Mouse (Mus musculus) myocyte (in vitro differentiated cells): ENCODE data around the gene Cox8b. TPM values are rescaled to one million over a fixed set of nuclear protein-coding genes. Genes with fewer than 3 reads are reported as not detected.

Experiments
- H3K27me3 ChIP-seq: one replicate; pipeline ENCODE4 v1.6.1; 2011; ENCODE audit not compliant: control insufficient read depth, insufficient read depth, insufficient read length
- H3K36me3 ChIP-seq: one replicate; pipeline ENCODE4 v1.6.1; 2011; ENCODE audit not compliant: control insufficient read depth, insufficient read depth
- H3K4me2 ChIP-seq: one replicate; pipeline ENCODE4 v1.6.1; 2011; ENCODE audit warnings: low read depth, control low read depth
- H3K4me3 ChIP-seq: one replicate; pipeline ENCODE4 v1.5.1; 2011; ENCODE audit warnings: mild to moderate bottlenecking, control low read depth, moderate library complexity
- H3K79me2 ChIP-seq: one replicate; pipeline ENCODE4 v1.6.1; 2011; ENCODE audit not compliant: control insufficient read depth, insufficient read depth
- H3ac ChIP-seq: one replicate; pipeline ENCODE4 v1.6.1; 2011; ENCODE audit not compliant: control insufficient read depth, insufficient read length
- CEBPB ChIP-seq: IDR thresholded peaks from 2 replicates; pipeline ENCODE4 v1.6.1; 2011; ENCODE audit warnings: mild to moderate bottlenecking, moderate library complexity; ENCODE audit not compliant: poor library complexity, insufficient read depth, severe bottlenecking
- E2F4 ChIP-seq: IDR thresholded peaks from one replicate; pipeline ENCODE4 v1.6.1; 2011; ENCODE audit warnings: mild to moderate bottlenecking, control low read depth, moderate library complexity; ENCODE audit not compliant: insufficient read depth
- MAX ChIP-seq: IDR thresholded peaks from one replicate; pipeline ENCODE4 v1.6.1; 2011; ENCODE audit warnings: low read depth, mild to moderate bottlenecking, control low read depth
- MYOD1 ChIP-seq, 3 experiments: IDR thresholded peaks; one replicate each; pipeline ENCODE4 v1.6.1; 2011; ENCODE audit warnings: control low read depth in 2 of 3, low read depth in 2 of 3, mild to moderate bottlenecking in 2 of 3, moderate library complexity in 1 of 3; ENCODE audit not compliant: insufficient read length in 2 of 3, control insufficient read depth in 1 of 3
- MYOG ChIP-seq, 3 experiments: IDR thresholded peaks; one replicate each; pipeline ENCODE4 v1.6.1; 2011; ENCODE audit warnings: control low read depth in 2 of 3, low read depth in 2 of 3, mild to moderate bottlenecking in 2 of 3; ENCODE audit not compliant: insufficient read length in 2 of 3, control insufficient read depth in 1 of 3, insufficient read depth in 1 of 3
- POLR2A ChIP-seq: IDR thresholded peaks from one replicate; pipeline ENCODE4 v1.6.1; 2011; ENCODE audit warnings: low read depth, mild to moderate bottlenecking, control low read depth, moderate library complexity; ENCODE audit not compliant: insufficient read length
- POLR2AphosphoS2 ChIP-seq: IDR thresholded peaks from one replicate; pipeline ENCODE4 v1.6.1; 2011; ENCODE audit warnings: low read depth, control low read depth; ENCODE audit not compliant: insufficient read length
- REST ChIP-seq: IDR thresholded peaks from one replicate; pipeline ENCODE4 v1.6.1; 2011; ENCODE audit warnings: mild to moderate bottlenecking, control low read depth, moderate library complexity; ENCODE audit not compliant: insufficient read depth, insufficient read length
- SRF ChIP-seq: IDR thresholded peaks from one replicate; pipeline ENCODE4 v1.6.1; 2011; ENCODE audit warnings: low read depth; ENCODE audit not compliant: control insufficient read depth, insufficient read length
- TCF12 ChIP-seq: IDR thresholded peaks from one replicate; pipeline ENCODE4 v1.6.1; 2011; ENCODE audit warnings: mild to moderate bottlenecking, control low read depth; ENCODE audit not compliant: poor library complexity, insufficient read depth, severe bottlenecking
- TCF3 ChIP-seq: IDR thresholded peaks from one replicate; pipeline ENCODE4 v1.6.1; 2011; ENCODE audit warnings: low read depth, control low read depth; ENCODE audit not compliant: insufficient read length
- USF1 ChIP-seq: IDR thresholded peaks from one replicate; pipeline ENCODE4 v1.6.1; 2011; ENCODE audit warnings: low read depth, mild to moderate bottlenecking, control low read depth, moderate library complexity
- polyA plus RNA-seq: library from polyadenylated mRNA; unstranded; fragments of >200 nt; fragmentation: generic; extraction: Trizol; gene quantifications from one replicate; pipeline ENCODE4 v1.2.1, GENCODE M21; 2012; ENCODE audit warnings: missing spikeins

The Cox8b gene
- polyA plus RNA-seq, 1 experiment: 534 TPM

- no peak overlapping the region for H3K4me3 ChIP-seq
- no peaks in the 10 kb centered on the region for H3K27me3 ChIP-seq
- H3ac ChIP-seq: no peak overlapping the region
- no peak for TF ChIP-seq TCF3
- no peak for TF ChIP-seq SRF
- TF ChIP-seq REST: no peak
- TF ChIP-seq TCF12: no peak
- no peak for TF ChIP-seq MYOD1 (IDR thresholded peaks at IDR 0.05; ENCODE audit: control insufficient read depth in 1 of 3, insufficient read length in 2 of 3, low read depth in 2 of 3)
- no peak for TF ChIP-seq E2F4
- TF ChIP-seq POLR2AphosphoS2: no peak
- TF ChIP-seq USF1: no peak
- no peak for TF ChIP-seq POLR2A
- TF ChIP-seq MAX: no peak
- TF ChIP-seq MYOG (IDR thresholded peaks at IDR 0.05; ENCODE audit: control insufficient read depth in 1 of 3, insufficient read depth in 1 of 3, insufficient read length in 2 of 3, low read depth in 2 of 3): no peak
- TF ChIP-seq CEBPB: no peak
- peaks cover 1% of the 10 kb centered on the region for H3K79me2 ChIP-seq
- H3K36me3 ChIP-seq: peaks cover 7% of the 10 kb centered on the region
- no peak overlapping the region for H3K4me2 ChIP-seq
Measured at GRCm38 (mm10) chr7:140877364-140877763, 22.9 kb downstream of the Cox8b start.

GRCm38 (mm10) chr7:140874224-140874623 is 26.0 kb downstream of the Cox8b start:
- no peaks in the 10 kb centered on the region for H3K79me2 ChIP-seq
- H3K4me3 ChIP-seq: no peak overlapping the region
- TF ChIP-seq MAX (no peak), USF1 (no peak), REST (no peak), CEBPB (no peak), POLR2AphosphoS2 (no peak)
- peaks cover 16% of the 10 kb centered on the region for H3K36me3 ChIP-seq
- no peak overlapping the region for H3ac ChIP-seq
- H3K27me3 ChIP-seq: no peaks in the 10 kb centered on the region
- no peak overlapping the region for H3K4me2 ChIP-seq

- H3K4me3 ChIP-seq: no peak overlapping the region
- no peak for TF ChIP-seq CEBPB
- TF ChIP-seq MYOG (IDR thresholded peaks at IDR 0.05; ENCODE audit: control insufficient read depth in 1 of 3, insufficient read depth in 1 of 3, insufficient read length in 2 of 3, low read depth in 2 of 3): no peak
- no peak for TF ChIP-seq MYOD1 (IDR thresholded peaks at IDR 0.05; ENCODE audit: control insufficient read depth in 1 of 3, insufficient read length in 2 of 3, low read depth in 2 of 3)
- TF ChIP-seq POLR2A: peak; percentile 32
- TF ChIP-seq SRF: no peak
- no peak for TF ChIP-seq MAX
- no peak for TF ChIP-seq USF1
- no peak for TF ChIP-seq E2F4
- no peak for TF ChIP-seq REST
- no peak for TF ChIP-seq TCF12
- no peak for TF ChIP-seq TCF3
- peak; percentile 98 for TF ChIP-seq POLR2AphosphoS2
- H3ac ChIP-seq: no peak overlapping the region
- H3K4me2 ChIP-seq: no peak overlapping the region
- peaks cover 18% of the 10 kb centered on the region for H3K79me2 ChIP-seq
- no peaks in the 10 kb centered on the region for H3K27me3 ChIP-seq
- H3K36me3 ChIP-seq: peaks cover 35% of the 10 kb centered on the region
Measured at GRCm38 (mm10) chr7:140864761-140865160, 35.5 kb downstream of the Cox8b start.

DNA sequence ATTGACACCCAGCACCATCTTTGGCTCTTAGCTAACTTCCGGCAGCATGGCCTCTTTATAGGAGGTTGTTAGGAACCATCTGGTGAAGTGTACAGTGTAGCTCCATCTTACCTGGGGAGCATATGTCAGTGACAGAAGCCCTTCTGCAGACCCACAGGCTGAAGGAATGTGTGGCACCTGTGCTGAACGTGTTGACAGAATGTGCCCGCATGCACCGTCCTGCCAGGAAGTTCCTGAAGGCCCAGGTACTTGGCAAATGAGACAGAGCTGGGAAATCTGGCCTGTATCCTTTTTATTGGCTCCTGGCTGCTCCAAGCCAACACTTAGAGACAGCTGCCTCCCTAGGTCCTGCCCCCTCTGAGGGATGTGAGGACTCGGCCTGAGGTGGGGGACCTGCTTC is 39.5 kb downstream of the Cox8b start:
- Histone ChIP-seq H3K36me3 (peaks cover 35% of the 10 kb centered on the region), H3K4me2 (peak overlapping the region; percentile 86), H3ac (no peak overlapping the region), H3K79me2 (peaks cover 43% of the 10 kb centered on the region), H3K4me3 (peak overlapping the region; percentile 97), H3K27me3 (no peaks in the 10 kb centered on the region)
- TF ChIP-seq E2F4: no peak
- TF ChIP-seq CEBPB: no peak
- no peak for TF ChIP-seq MAX
- TF ChIP-seq TCF3: no peak
- no peak for TF ChIP-seq MYOG (IDR thresholded peaks at IDR 0.05; ENCODE audit: control insufficient read depth in 1 of 3, insufficient read depth in 1 of 3, insufficient read length in 2 of 3, low read depth in 2 of 3)
- no peak for TF ChIP-seq USF1
- TF ChIP-seq POLR2A: no peak
- no peak for TF ChIP-seq MYOD1 (IDR thresholded peaks at IDR 0.05; ENCODE audit: control insufficient read depth in 1 of 3, insufficient read length in 2 of 3, low read depth in 2 of 3)
- no peak for TF ChIP-seq TCF12
- no peak for TF ChIP-seq REST
- no peak for TF ChIP-seq POLR2AphosphoS2
- no peak for TF ChIP-seq SRF

DNA sequence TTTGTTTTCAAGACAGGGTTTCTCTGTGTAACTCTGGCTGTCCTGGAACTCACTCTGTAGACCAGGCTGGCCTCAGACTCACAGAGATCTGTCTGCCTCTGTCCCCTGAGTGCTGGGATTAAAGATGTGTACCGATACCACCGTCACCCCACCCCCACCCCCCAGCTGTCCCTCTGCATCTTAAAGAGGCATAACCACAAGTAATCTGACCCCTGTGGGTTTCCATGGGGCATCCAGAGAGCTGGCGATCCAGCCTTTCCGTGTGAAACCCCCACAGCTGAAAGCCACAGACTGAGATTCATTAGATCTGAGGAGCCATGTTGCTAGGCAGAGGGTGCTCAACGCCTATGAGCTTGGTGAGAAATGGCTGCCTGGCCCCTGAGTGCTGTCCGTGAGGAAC is 40.2 kb downstream of the Cox8b start:
- Histone ChIP-seq H3K36me3 (peaks cover 31% of the 10 kb centered on the region), H3K4me3 (peak overlapping the region; percentile 97), H3K27me3 (no peaks in the 10 kb centered on the region), H3ac (no peak overlapping the region), H3K4me2 (peak overlapping the region; percentile 86), H3K79me2 (peaks cover 50% of the 10 kb centered on the region)
- no peak for TF ChIP-seq SRF
- peak; percentile 85 to 95 (median 93) for TF ChIP-seq MYOD1 (IDR thresholded peaks at IDR 0.05; ENCODE audit: control insufficient read depth in 1 of 3, insufficient read length in 2 of 3, low read depth in 2 of 3)
- peak in 2 of 3 experiments; percentile 78 to 80 for TF ChIP-seq MYOG (IDR thresholded peaks at IDR 0.05; ENCODE audit: control insufficient read depth in 1 of 3, insufficient read depth in 1 of 3, insufficient read length in 2 of 3, low read depth in 2 of 3)
- TF ChIP-seq CEBPB: no peak
- TF ChIP-seq MAX: no peak
- peak; percentile 91 for TF ChIP-seq TCF12
